Mouse (Mus musculus): ENCODE results near the gene Ndufv3. TPM values are rescaled to one million over a fixed set of nuclear protein-coding genes. Genes with fewer than 3 reads are reported as not detected.

Ndufv3 gene
- polyA plus RNA-seq, 1 experiment, result 59.9 TPM

DNA sequence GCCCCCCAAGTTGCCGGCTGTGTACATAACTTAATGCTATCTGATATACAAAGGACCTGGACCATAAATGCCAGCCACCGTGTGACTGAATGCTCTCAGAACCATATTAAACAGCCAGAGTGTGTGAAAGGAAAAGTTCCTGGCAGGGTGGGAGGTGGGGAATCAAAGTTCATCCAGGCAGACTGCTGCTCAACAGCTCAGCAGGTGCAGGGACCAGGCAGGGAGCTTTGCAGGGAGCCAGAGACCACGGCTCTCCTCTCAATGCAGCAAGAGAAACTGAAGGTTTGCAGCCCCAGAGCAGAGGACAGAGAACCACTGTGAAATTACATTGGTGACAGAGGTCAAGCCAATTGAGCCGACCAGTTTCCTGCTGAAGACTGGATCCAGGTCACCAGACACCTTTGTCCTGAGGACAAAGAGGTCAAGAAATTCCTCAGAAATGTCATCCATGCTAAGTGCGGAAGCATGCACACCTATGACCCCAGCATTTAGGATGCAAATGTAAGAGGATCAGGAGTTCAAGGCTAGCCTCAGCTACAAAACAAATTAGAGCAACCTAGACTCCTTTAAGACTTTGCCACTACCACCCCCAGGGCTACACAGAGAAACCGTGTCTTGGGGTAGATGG lies 32.4 kb upstream of the Ndufv3 start:
- H3K27me3 ChIP-seq (ENCODE audit: control insufficient read depth, insufficient read depth, low read length), result no peaks in the 10 kb centered on the region
- H3K27ac ChIP-seq (ENCODE audit: control insufficient read depth, insufficient read depth, low read depth, low read length), result no peak overlapping the region
- TF ChIP-seq CTCF (IDR thresholded peaks at IDR 0.05; ENCODE audit: control insufficient read depth, insufficient read depth, insufficient replicate concordance, low read depth, low read length) (no peak), POLR2A (IDR thresholded peaks at IDR 0.05; ENCODE audit: control insufficient read depth, low read depth, low read length) (no peak)
- peaks cover 7% of the 10 kb centered on the region for H3K4me1 ChIP-seq (ENCODE audit: control insufficient read depth, insufficient read depth, low read length)
- no peak overlapping the region for H3K4me3 ChIP-seq (ENCODE audit: control insufficient read depth, low read depth, low read length)
- no peaks in the 10 kb centered on the region for H3K36me3 ChIP-seq (ENCODE audit: control insufficient read depth, insufficient read depth, low read length)

DNA sequence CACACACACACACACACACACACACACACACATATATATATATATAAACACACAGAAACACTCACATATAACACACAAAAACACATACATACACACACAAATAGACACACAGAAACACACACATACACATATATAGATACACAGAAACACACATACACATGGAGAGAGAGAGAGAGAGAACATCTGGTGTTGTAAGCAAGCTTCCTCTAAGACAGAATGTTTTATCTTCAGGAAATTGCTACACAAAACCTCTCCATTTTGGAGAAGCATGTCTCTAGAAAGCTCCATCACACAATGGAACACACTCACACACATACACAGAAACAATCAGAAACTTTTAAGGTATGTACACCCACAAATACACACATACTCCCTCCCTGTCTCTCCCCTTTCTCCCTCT lies 28.6 kb upstream of the Ndufv3 start:
- no peak overlapping the region for H3K27ac ChIP-seq (ENCODE audit: control insufficient read depth, insufficient read depth, low read depth, low read length)
- H3K36me3 ChIP-seq (ENCODE audit: control insufficient read depth, insufficient read depth, low read length), result no peaks in the 10 kb centered on the region
- peaks cover 5% of the 10 kb centered on the region for H3K4me1 ChIP-seq (ENCODE audit: control insufficient read depth, insufficient read depth, low read length)
- no peaks in the 10 kb centered on the region for H3K27me3 ChIP-seq (ENCODE audit: control insufficient read depth, insufficient read depth, low read length)
- H3K4me3 ChIP-seq (ENCODE audit: control insufficient read depth, low read depth, low read length), result no peak overlapping the region
- no peak for TF ChIP-seq POLR2A (IDR thresholded peaks at IDR 0.05; ENCODE audit: control insufficient read depth, low read depth, low read length)
- TF ChIP-seq CTCF (IDR thresholded peaks at IDR 0.05; ENCODE audit: control insufficient read depth, insufficient read depth, insufficient replicate concordance, low read depth, low read length), result no peak

- H3K4me1 ChIP-seq (ENCODE audit: control insufficient read depth, insufficient read depth, low read length), result peaks cover under 1% of the 10 kb centered on the region; the same call in 1 of the 2 replicates
- peak; percentile 81 for TF ChIP-seq CTCF (IDR thresholded peaks at IDR 0.05; ENCODE audit: control insufficient read depth, insufficient read depth, insufficient replicate concordance, low read depth, low read length)
- TF ChIP-seq POLR2A (IDR thresholded peaks at IDR 0.05; ENCODE audit: control insufficient read depth, low read depth, low read length), result no peak
- no peaks in the 10 kb centered on the region for H3K27me3 ChIP-seq (ENCODE audit: control insufficient read depth, insufficient read depth, low read length)
- no peaks in the 10 kb centered on the region for H3K36me3 ChIP-seq (ENCODE audit: control insufficient read depth, insufficient read depth, low read length)
- H3K4me3 ChIP-seq (ENCODE audit: control insufficient read depth, low read depth, low read length), result no peak overlapping the region
- no peak overlapping the region for H3K27ac ChIP-seq (ENCODE audit: control insufficient read depth, insufficient read depth, low read depth, low read length)
Observed at GRCm38 (mm10) chr17:31492416-31492815, 27.5 kb upstream of the Ndufv3 start.

- TF ChIP-seq CTCF (IDR thresholded peaks at IDR 0.05; ENCODE audit: control insufficient read depth, insufficient read depth, insufficient replicate concordance, low read depth, low read length), result no peak
- TF ChIP-seq POLR2A (IDR thresholded peaks at IDR 0.05; ENCODE audit: control insufficient read depth, low read depth, low read length), result no peak
- Histone ChIP-seq H3K36me3 (ENCODE audit: control insufficient read depth, insufficient read depth, low read length) (no peaks in the 10 kb centered on the region), H3K4me1 (ENCODE audit: control insufficient read depth, insufficient read depth, low read length) (no peaks in the 10 kb centered on the region), H3K27ac (ENCODE audit: control insufficient read depth, insufficient read depth, low read depth, low read length) (no peak overlapping the region), H3K4me3 (ENCODE audit: control insufficient read depth, low read depth, low read length) (no peak overlapping the region), H3K27me3 (ENCODE audit: control insufficient read depth, insufficient read depth, low read length) (no peaks in the 10 kb centered on the region)
Observed at GRCm38 (mm10) chr17:31494989-31495388, 24.9 kb upstream of the Ndufv3 start.

DNA sequence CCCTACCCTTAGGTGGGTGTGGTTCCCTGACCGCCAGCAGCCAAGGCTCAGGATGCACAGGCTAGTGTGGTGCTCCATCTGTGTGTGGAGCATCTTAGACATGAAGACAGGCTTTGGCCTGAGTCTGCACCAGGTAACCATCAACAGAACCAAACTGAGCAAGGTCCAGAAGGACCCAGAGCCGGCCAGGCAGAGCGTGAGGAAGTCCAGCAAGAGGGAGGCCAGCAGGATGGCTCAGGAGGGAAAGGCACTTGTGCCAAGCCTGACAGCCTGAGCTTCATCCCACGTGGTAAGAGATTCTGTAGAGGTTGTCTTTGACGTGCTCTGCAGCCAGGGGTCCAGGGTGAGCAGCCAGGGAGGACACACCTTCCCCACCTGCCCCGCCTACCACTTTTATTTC lies 22.2 kb upstream of the Ndufv3 start:
- Histone ChIP-seq H3K4me3 (ENCODE audit: control insufficient read depth, low read depth, low read length) (no peak overlapping the region), H3K36me3 (ENCODE audit: control insufficient read depth, insufficient read depth, low read length) (no peaks in the 10 kb centered on the region), H3K27ac (ENCODE audit: control insufficient read depth, insufficient read depth, low read depth, low read length) (no peak overlapping the region), H3K27me3 (ENCODE audit: control insufficient read depth, insufficient read depth, low read length) (no peaks in the 10 kb centered on the region), H3K4me1 (ENCODE audit: control insufficient read depth, insufficient read depth, low read length) (no peaks in the 10 kb centered on the region)
- no peak for TF ChIP-seq POLR2A (IDR thresholded peaks at IDR 0.05; ENCODE audit: control insufficient read depth, low read depth, low read length)
- TF ChIP-seq CTCF (IDR thresholded peaks at IDR 0.05; ENCODE audit: control insufficient read depth, insufficient read depth, insufficient replicate concordance, low read depth, low read length), result no peak

DNA sequence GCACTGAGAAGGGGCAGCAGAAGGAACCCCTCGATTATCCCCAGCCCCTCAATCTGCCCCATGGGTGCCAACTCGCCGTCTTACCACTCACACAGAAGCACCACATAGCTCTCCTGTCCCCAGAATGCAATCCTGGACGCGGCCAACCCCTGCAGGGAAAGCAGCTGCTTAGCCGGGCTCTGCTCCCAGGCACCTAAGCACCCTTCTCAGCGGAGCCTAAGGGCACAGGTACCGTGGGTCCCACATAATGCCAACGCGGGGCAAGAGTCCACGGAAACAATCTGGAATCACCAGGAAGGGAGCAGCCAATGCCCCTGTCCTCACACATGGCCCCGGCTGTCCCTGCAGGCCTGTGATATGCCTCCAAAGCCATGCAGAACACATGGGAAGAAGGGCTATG lies 20.2 kb upstream of the Ndufv3 start:
- TF ChIP-seq POLR2A (IDR thresholded peaks at IDR 0.05; ENCODE audit: control insufficient read depth, low read depth, low read length), result no peak
- no peak for TF ChIP-seq CTCF (IDR thresholded peaks at IDR 0.05; ENCODE audit: control insufficient read depth, insufficient read depth, insufficient replicate concordance, low read depth, low read length)
- Histone ChIP-seq H3K4me1 (ENCODE audit: control insufficient read depth, insufficient read depth, low read length) (no peaks in the 10 kb centered on the region), H3K36me3 (ENCODE audit: control insufficient read depth, insufficient read depth, low read length) (no peaks in the 10 kb centered on the region), H3K27me3 (ENCODE audit: control insufficient read depth, insufficient read depth, low read length) (no peaks in the 10 kb centered on the region), H3K4me3 (ENCODE audit: control insufficient read depth, low read depth, low read length) (no peak overlapping the region), H3K27ac (ENCODE audit: control insufficient read depth, insufficient read depth, low read depth, low read length) (no peak overlapping the region)

DNA sequence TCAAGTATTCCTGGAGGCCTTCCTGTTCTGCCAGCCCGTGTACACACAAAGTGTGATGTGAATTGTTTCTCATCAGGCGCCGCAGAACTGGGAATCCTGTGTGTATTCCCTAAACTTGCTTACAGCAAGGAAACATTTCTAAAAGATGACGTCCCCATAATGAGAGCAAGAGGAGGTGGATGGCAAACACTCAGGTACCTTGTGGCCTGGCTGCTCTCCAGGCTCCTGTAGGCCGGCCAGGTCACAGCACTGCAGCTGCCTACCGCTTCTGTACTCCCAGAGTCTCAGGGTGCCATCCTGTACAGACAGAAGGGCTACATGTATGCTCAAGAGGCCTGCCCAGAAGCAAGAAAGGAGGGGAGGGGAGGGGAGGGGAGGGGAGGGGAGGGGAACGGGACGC lies 19.5 kb upstream of the Ndufv3 start:
- no peak overlapping the region for H3K27ac ChIP-seq (ENCODE audit: control insufficient read depth, insufficient read depth, low read depth, low read length)
- H3K4me3 ChIP-seq (ENCODE audit: control insufficient read depth, low read depth, low read length), result no peak overlapping the region
- no peaks in the 10 kb centered on the region for H3K4me1 ChIP-seq (ENCODE audit: control insufficient read depth, insufficient read depth, low read length)
- H3K27me3 ChIP-seq (ENCODE audit: control insufficient read depth, insufficient read depth, low read length), result no peaks in the 10 kb centered on the region
- TF ChIP-seq POLR2A (IDR thresholded peaks at IDR 0.05; ENCODE audit: control insufficient read depth, low read depth, low read length) (no peak), CTCF (IDR thresholded peaks at IDR 0.05; ENCODE audit: control insufficient read depth, insufficient read depth, insufficient replicate concordance, low read depth, low read length) (no peak)
- H3K36me3 ChIP-seq (ENCODE audit: control insufficient read depth, insufficient read depth, low read length), result no peaks in the 10 kb centered on the region
